8 mouse cellular contexts compared by ENCODE assay signal in genomic region chr1:136138191-136138830, GRCm38 (mm10). TPM values are rescaled to one million over a fixed set of nuclear protein-coding genes. Genes with fewer than 3 reads are reported as not detected.
A peak's percentile ranks its signal among the peaks of the same experiment; 100 is the strongest.
DNase-seq lines count a peak whose midpoint lies in the region; ATAC-seq lines count a peak whose summit lies in the region.

No protein-coding gene starts in this region.

- no peak for ATAC-seq in lung, embryonic 16.5 days (ENCODE audit: low read depth)
- ATAC-seq in hindbrain, embryonic 16.5 days: no peak
- no peak for ATAC-seq in neural tube, embryonic 13.5 days (ENCODE audit: low read depth)
- no peak for ATAC-seq in cerebellum, adult (ENCODE audit: insufficient number of reproducible peaks, low FRiP score, low TSS enrichment)

- no peaks in the 10 kb centered on the region for H3K36me3 ChIP-seq in lung, embryonic 16.5 days (ENCODE audit: control insufficient read depth, insufficient read depth, low read length)
- H3K36me3 ChIP-seq in hindbrain, embryonic 16.5 days (ENCODE audit: control insufficient read depth, insufficient read depth, low read length): no peaks in the 10 kb centered on the region
- H3K36me3 ChIP-seq in neural tube, embryonic 13.5 days: no peaks in the 10 kb centered on the region

- no peak overlapping the region for H3K4me2 ChIP-seq in lung, embryonic 16.5 days (ENCODE audit: low read depth, low read length)
- peak overlapping the region; percentile 36 for H3K4me2 ChIP-seq in hindbrain, embryonic 16.5 days (ENCODE audit: low read length)
- H3K4me2 ChIP-seq in neural tube, embryonic 13.5 days: peak overlapping the region; percentile 77; the same call in 1 of the 2 replicates

- H3K27me3 ChIP-seq in lung, embryonic 16.5 days (ENCODE audit: control insufficient read depth, insufficient read depth, low read depth, low read length): no peaks in the 10 kb centered on the region
- no peaks in the 10 kb centered on the region for H3K27me3 ChIP-seq in hindbrain, embryonic 16.5 days (replicated peaks; ENCODE audit: control insufficient read depth, insufficient read depth, low read length)
- H3K27me3 ChIP-seq in neural tube, embryonic 13.5 days: no peaks in the 10 kb centered on the region

- 29% methylated on average over 10 of the region's 10 CpGs for WGBS in lung, embryonic 16.5 days
- 25% methylated on average over 10 of the region's 10 CpGs for WGBS in hindbrain, embryonic 16.5 days
- 46% methylated on average over 10 of the region's 10 CpGs for WGBS in neural tube, embryonic 13.5 days

- peak overlapping the region; percentile 63 for H3K27ac ChIP-seq in lung, embryonic 16.5 days (ENCODE audit: low read length)
- peak overlapping the region; percentile 68 for H3K27ac ChIP-seq in hindbrain, embryonic 16.5 days (ENCODE audit: low read depth, low read length)
- peak overlapping the region; percentile 71; the same call in 1 of the 2 replicates for H3K27ac ChIP-seq in neural tube, embryonic 13.5 days (replicated peaks)

- peak; percentile 41 for DNase-seq in adrenal gland, adult 2 months
- DNase-seq in adrenal gland, postnatal 4 days (ENCODE audit: low spot score in 2 of 2): no peak
- no peak for DNase-seq in lung, adult 18-20 months
- DNase-seq in lung, postnatal 14 days: no peak

- peaks cover 78% of the 10 kb centered on the region for H3K4me1 ChIP-seq in lung, embryonic 16.5 days (replicated peaks; ENCODE audit: control insufficient read depth, insufficient read depth, low read length)
- peaks cover 98% of the 10 kb centered on the region for H3K4me1 ChIP-seq in hindbrain, embryonic 16.5 days (ENCODE audit: control insufficient read depth, insufficient read depth, low read depth, low read length)
- peaks cover 100% of the 10 kb centered on the region for H3K4me1 ChIP-seq in neural tube, embryonic 13.5 days (replicated peaks)

- H3K9me3 ChIP-seq in lung, embryonic 16.5 days (ENCODE audit: control insufficient read depth, low read length): no peaks in the 10 kb centered on the region
- no peaks in the 10 kb centered on the region for H3K9me3 ChIP-seq in hindbrain, embryonic 16.5 days (ENCODE audit: control insufficient read depth, low read length)
- H3K9me3 ChIP-seq in neural tube, embryonic 13.5 days: no peaks in the 10 kb centered on the region

- peak overlapping the region; percentile 39 for H3K9ac ChIP-seq in lung, embryonic 16.5 days (ENCODE audit: low read length)
- peak overlapping the region; percentile 39; the same call in 1 of the 2 replicates for H3K9ac ChIP-seq in hindbrain, embryonic 16.5 days (ENCODE audit: low read depth, low read length)
- H3K9ac ChIP-seq in neural tube, embryonic 13.5 days: peak overlapping the region; percentile 42; the same call in 1 of the 2 replicates

- no peak overlapping the region for H3K4me3 ChIP-seq in lung, embryonic 16.5 days (ENCODE audit: low read length)
- H3K4me3 ChIP-seq in hindbrain, embryonic 16.5 days (ENCODE audit: low read length): no peak overlapping the region
- H3K4me3 ChIP-seq in neural tube, embryonic 13.5 days: no peak overlapping the region

RNA-seq across cellular contexts. Expression of gene Kif21b, which starts 7.1 kb away (rescaled TPM):
- 1 to 10 TPM; 2.2 to 5.1 TPM for total RNA-seq in adrenal gland, adult 2 months (2021)
- polyA plus RNA-seq in adrenal gland, adult 2 months (2012; rRNA removed): 4.5 and 6.5 TPM in 2 replicates
- 1 to 10 TPM; 4.1 to 5.8 TPM for total RNA-seq in adrenal gland, postnatal 4 days (2021)
- 2.2 and 2.6 TPM in 2 replicates for polyA plus RNA-seq in lung, embryonic 16.5 days (2015; fragmentation: Nextera tagmentation; extraction: Ambion mirVana)
- 43.6 and 44.3 TPM in 2 replicates for polyA plus RNA-seq in hindbrain, embryonic 16.5 days (2015; fragmentation: Nextera tagmentation; extraction: Ambion mirVana)
- polyA plus RNA-seq in neural tube, embryonic 13.5 days (2015; fragmentation: Nextera tagmentation; extraction: Ambion mirVana): 34.6 and 41.7 TPM in 2 replicates
